Mouse (Mus musculus): Measurements from ENCODE around the gene Wdr34. TPM values are rescaled to one million over a fixed set of nuclear protein-coding genes. Genes with fewer than 3 reads are reported as not detected.

Wdr34 gene
- polyA plus RNA-seq, 1 experiment from 2014 or later: 85.9 TPM

DNA sequence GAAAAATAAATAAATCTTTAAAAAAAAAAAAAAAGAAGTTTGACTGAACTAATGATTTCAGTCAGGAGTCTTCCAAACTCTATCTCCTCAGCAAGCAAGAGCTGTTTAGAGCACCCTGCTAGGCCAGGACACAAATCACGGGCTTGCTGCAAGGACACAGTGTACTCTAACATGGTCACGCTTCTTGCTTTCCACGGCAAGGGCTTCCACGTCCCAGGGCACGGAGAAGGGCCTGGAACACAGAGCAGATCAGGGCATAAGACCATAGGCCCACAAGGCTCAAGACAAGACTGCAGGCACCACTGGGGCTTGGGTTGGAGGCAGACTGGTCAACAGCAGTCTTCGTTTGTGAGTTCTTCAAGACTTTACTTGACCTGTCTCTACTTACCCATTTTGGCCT lies 1.6 kb downstream of the Wdr34 start:
- no peak for ATAC-seq
- H3K4me3 ChIP-seq (ENCODE audit: low read depth, low read length): no peak overlapping the region
- no peak overlapping the region for H3K4me2 ChIP-seq (ENCODE audit: low read length)
- H3K9me3 ChIP-seq (replicated peaks; ENCODE audit: control insufficient read depth, low read length, poor library complexity, severe bottlenecking): no peaks in the 10 kb centered on the region
- 94% methylated on average over 6 of the region's 6 CpGs for WGBS
- no peak overlapping the region for H3K9ac ChIP-seq (ENCODE audit: low read depth, low read length)
- H3K4me1 ChIP-seq (ENCODE audit: control insufficient read depth, insufficient read depth, low read length): peaks cover 13% of the 10 kb centered on the region
- H3K27ac ChIP-seq (ENCODE audit: low read length): no peak overlapping the region
- H3K36me3 ChIP-seq (ENCODE audit: control insufficient read depth, insufficient read depth, low read length): no peaks in the 10 kb centered on the region
- H3K27me3 ChIP-seq (ENCODE audit: control insufficient read depth, insufficient read depth, low read depth, low read length): no peaks in the 10 kb centered on the region

DNA sequence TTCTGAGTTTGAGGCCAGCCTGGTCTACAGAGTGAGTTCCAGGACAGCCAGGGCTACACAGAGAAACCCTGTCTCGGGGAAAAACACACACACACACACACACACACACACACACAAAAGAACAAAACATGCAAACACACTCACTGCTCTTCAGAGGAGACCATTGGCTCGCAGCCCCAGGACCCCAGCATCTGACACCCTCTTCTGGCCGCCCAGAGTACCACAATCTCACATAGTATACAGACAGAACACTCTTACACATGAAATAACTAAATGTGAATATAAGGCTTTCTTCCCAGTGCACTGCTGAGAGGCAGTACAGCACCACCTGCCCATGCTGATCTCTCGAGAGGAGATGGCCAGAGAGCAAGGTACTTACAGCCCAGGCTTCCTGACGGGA lies 4.1 kb downstream of the Wdr34 start:
- H3K36me3 ChIP-seq (ENCODE audit: control insufficient read depth, insufficient read depth, low read length): no peaks in the 10 kb centered on the region
- no peak overlapping the region for H3K4me2 ChIP-seq (ENCODE audit: low read length)
- no peak overlapping the region for H3K27ac ChIP-seq (ENCODE audit: low read length)
- ATAC-seq: no peak
- 80% methylated on average over 5 of the region's 5 CpGs for WGBS
- H3K4me3 ChIP-seq (ENCODE audit: low read depth, low read length): no peak overlapping the region
- no peaks in the 10 kb centered on the region for H3K27me3 ChIP-seq (ENCODE audit: control insufficient read depth, insufficient read depth, low read depth, low read length)
- peaks cover 13% of the 10 kb centered on the region for H3K4me1 ChIP-seq (ENCODE audit: control insufficient read depth, insufficient read depth, low read length)
- no peaks in the 10 kb centered on the region for H3K9me3 ChIP-seq (replicated peaks; ENCODE audit: control insufficient read depth, low read length, poor library complexity, severe bottlenecking)
- H3K9ac ChIP-seq (ENCODE audit: low read depth, low read length): no peak overlapping the region

DNA sequence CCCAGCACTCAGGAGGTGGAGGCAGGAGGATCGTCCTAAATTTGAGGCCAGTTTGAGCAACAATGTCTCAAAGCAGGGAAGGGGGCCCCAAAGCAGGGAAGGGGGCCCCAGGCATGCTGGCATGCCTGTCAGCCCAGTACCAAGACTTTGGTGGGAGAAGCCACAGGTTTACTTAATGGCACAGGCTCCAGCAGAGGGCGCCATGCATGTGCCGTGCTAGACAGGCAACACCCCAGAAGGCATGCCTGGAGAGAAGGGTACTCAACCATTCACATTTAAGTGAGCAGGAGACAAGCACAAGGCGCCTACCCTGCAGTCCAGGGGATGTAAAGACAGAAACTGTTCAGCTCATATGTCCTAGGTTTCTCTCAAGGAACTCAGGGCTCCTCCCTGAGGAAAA lies 6.2 kb downstream of the Wdr34 start:
- no peak overlapping the region for H3K27ac ChIP-seq (ENCODE audit: low read length)
- 3% methylated on average over 4 of the region's 4 CpGs for WGBS
- no peaks in the 10 kb centered on the region for H3K9me3 ChIP-seq (replicated peaks; ENCODE audit: control insufficient read depth, low read length, poor library complexity, severe bottlenecking)
- H3K4me2 ChIP-seq (ENCODE audit: low read length): no peak overlapping the region
- no peak overlapping the region for H3K4me3 ChIP-seq (ENCODE audit: low read depth, low read length)
- 0 out of 2 replicates have a peak, but pooled peaks cover under 1% of the 10 kb centered on the region for H3K36me3 ChIP-seq (ENCODE audit: control insufficient read depth, insufficient read depth, low read length)
- H3K4me1 ChIP-seq (ENCODE audit: control insufficient read depth, insufficient read depth, low read length): peaks cover 3% of the 10 kb centered on the region
- H3K9ac ChIP-seq (ENCODE audit: low read depth, low read length): no peak overlapping the region
- ATAC-seq: no peak
- H3K27me3 ChIP-seq (ENCODE audit: control insufficient read depth, insufficient read depth, low read depth, low read length): no peaks in the 10 kb centered on the region

DNA sequence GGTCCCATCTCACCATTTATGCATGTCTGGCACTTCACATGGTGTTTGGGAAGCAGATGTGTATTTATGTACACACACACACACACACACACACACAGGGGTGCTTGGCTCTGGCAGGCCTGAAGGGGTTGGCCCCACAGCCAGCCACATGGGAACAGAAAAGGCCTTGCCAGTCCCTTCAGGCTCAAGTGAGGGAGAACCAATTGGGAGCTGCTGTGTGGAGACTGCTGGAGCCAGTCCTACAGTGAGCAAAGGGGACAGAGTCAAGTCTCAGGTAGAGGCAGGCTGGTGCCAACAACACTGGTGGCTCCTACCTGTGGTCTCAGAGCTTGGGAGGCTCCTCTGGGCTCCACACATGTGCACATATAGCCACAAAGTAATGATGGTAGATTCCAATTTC lies 9.0 kb downstream of the Wdr34 start:
- Histone ChIP-seq H3K4me2 (ENCODE audit: low read length) (no peak overlapping the region), H3K27ac (ENCODE audit: low read length) (no peak overlapping the region), H3K4me1 (ENCODE audit: control insufficient read depth, insufficient read depth, low read length) (no peaks in the 10 kb centered on the region), H3K9ac (ENCODE audit: low read depth, low read length) (no peak overlapping the region), H3K4me3 (ENCODE audit: low read depth, low read length) (no peak overlapping the region), H3K36me3 (ENCODE audit: control insufficient read depth, insufficient read depth, low read length) (0 out of 2 replicates have a peak, but pooled peaks cover 3% of the 10 kb centered on the region), H3K9me3 (replicated peaks; ENCODE audit: control insufficient read depth, low read length, poor library complexity, severe bottlenecking) (no peaks in the 10 kb centered on the region), H3K27me3 (ENCODE audit: control insufficient read depth, insufficient read depth, low read depth, low read length) (no peaks in the 10 kb centered on the region)
- no peak for ATAC-seq

DNA sequence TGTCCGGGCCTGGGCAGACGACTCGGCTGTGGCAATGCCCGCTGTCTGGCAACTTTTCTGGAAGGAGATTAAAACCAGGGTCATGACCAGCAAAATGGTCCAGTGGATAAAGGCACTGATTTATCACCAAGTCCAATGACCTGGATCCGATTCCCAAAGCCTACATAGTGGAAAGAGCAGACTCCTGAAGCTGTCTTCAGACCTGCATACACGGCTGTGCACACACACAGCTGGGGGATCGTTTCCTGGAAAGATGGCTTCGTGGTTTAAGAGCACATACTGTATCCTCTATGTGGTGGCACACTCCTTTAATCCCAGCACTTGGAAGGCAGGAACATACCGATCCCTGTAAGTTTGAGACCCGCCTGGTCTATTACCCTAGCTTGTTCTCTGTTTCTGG lies 10.3 kb downstream of the Wdr34 start:
- no peak overlapping the region for H3K27ac ChIP-seq (ENCODE audit: low read length)
- no peaks in the 10 kb centered on the region for H3K4me1 ChIP-seq (ENCODE audit: control insufficient read depth, insufficient read depth, low read length)
- 95% methylated on average over 10 of the region's 10 CpGs for WGBS
- H3K9me3 ChIP-seq (replicated peaks; ENCODE audit: control insufficient read depth, low read length, poor library complexity, severe bottlenecking): no peaks in the 10 kb centered on the region
- no peak for ATAC-seq
- H3K27me3 ChIP-seq (ENCODE audit: control insufficient read depth, insufficient read depth, low read depth, low read length): no peaks in the 10 kb centered on the region
- H3K9ac ChIP-seq (ENCODE audit: low read depth, low read length): no peak overlapping the region
- H3K4me2 ChIP-seq (ENCODE audit: low read length): no peak overlapping the region
- 0 out of 2 replicates have a peak, but pooled peaks cover 3% of the 10 kb centered on the region for H3K36me3 ChIP-seq (ENCODE audit: control insufficient read depth, insufficient read depth, low read length)
- H3K4me3 ChIP-seq (ENCODE audit: low read depth, low read length): no peak overlapping the region

DNA sequence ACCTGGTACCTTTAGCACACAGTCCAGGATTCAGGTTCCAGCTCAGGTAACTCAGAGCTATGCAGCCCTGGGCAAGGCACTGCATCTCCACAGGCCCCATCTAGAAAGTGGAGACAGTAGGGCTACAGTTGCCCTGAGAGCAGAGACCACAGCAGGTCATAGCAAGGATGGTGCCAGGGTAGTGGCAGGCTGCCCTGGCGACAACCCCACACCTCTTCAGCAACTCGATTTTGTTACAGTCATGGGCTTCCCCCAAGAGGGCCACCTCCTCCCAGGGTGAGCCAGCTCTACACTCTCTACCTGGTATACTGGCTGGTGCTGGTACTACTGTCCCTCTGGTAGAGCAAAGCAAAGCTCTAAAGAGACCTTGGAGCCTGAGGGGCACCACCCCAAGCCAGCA lies 10.9 kb downstream of the Wdr34 start:
- no peak for ATAC-seq
- peaks cover 4% of the 10 kb centered on the region; the same call in 1 of the 2 replicates for H3K36me3 ChIP-seq (ENCODE audit: control insufficient read depth, insufficient read depth, low read length)
- 87% methylated on average over 2 of the region's 2 CpGs for WGBS
- H3K9me3 ChIP-seq (replicated peaks; ENCODE audit: control insufficient read depth, low read length, poor library complexity, severe bottlenecking): no peaks in the 10 kb centered on the region
- H3K9ac ChIP-seq (ENCODE audit: low read depth, low read length): no peak overlapping the region
- no peak overlapping the region for H3K4me2 ChIP-seq (ENCODE audit: low read length)
- H3K27me3 ChIP-seq (ENCODE audit: control insufficient read depth, insufficient read depth, low read depth, low read length): no peaks in the 10 kb centered on the region
- H3K27ac ChIP-seq (ENCODE audit: low read length): no peak overlapping the region
- no peak overlapping the region for H3K4me3 ChIP-seq (ENCODE audit: low read depth, low read length)
- H3K4me1 ChIP-seq (ENCODE audit: control insufficient read depth, insufficient read depth, low read length): no peaks in the 10 kb centered on the region

DNA sequence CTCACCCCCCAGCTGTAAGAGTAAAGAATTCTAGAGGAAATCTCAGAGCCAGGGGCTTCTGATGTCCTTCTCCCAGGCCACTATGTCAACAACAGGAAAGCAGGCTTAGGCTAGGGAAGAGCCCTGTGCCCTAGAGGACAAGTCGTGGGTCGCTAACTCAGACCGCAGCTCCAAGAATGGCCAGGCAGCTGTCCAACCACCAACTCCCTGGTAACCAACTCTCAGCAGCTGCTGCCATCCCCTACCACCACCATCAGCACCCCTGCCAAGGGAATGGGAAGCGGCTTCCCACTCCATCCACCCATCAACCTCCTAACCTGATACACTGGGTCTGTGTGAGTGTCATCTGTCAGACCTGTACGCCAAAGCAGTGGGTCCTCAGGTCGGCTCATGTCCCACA lies 15.7 kb downstream of the Wdr34 start:
- Histone ChIP-seq H3K4me3 (ENCODE audit: low read depth, low read length) (no peak overlapping the region), H3K9me3 (replicated peaks; ENCODE audit: control insufficient read depth, low read length, poor library complexity, severe bottlenecking) (no peaks in the 10 kb centered on the region), H3K36me3 (ENCODE audit: control insufficient read depth, insufficient read depth, low read length) (peaks cover 40% of the 10 kb centered on the region), H3K27ac (ENCODE audit: low read length) (no peak overlapping the region), H3K27me3 (ENCODE audit: control insufficient read depth, insufficient read depth, low read depth, low read length) (no peaks in the 10 kb centered on the region), H3K4me1 (ENCODE audit: control insufficient read depth, insufficient read depth, low read length) (no peaks in the 10 kb centered on the region), H3K9ac (ENCODE audit: low read depth, low read length) (no peak overlapping the region), H3K4me2 (ENCODE audit: low read length) (no peak overlapping the region)
- no peak for ATAC-seq
- 67% methylated on average over 6 of the region's 6 CpGs for WGBS

DNA sequence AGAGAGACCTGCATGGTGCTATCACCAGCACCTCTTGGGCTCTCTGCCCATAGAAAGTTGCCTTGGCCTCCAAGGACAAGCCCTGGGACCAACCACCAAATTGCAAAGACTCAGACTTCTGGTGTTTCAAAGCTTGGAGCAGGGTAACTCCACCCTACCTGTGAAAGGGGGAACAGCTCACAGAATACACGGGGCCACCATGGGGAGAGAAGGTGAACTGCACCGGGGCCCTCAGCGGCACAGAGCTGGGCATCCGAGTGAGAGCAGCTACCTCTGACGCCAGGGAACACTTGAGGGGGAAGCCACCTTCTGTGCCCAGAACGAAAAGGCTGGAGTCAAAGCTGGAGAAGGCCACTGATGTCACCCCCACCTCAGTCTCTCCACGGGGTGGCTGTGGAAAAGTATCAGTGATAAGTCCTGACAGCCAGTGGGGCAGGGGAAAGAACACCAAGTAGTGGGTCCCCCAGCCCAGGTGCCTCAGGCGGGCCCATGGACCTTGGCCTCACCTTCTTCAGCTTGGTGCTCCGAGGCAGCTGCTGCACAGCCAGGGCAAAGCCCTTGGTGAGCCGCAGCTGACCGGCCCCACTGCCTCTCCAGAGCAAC lies 16.3 kb downstream of the Wdr34 start:
- 62% methylated on average over 11 of the region's 11 CpGs for WGBS
- ATAC-seq: 0 out of 2 replicates have a peak, but pooled peaks have one; percentile 51
- Histone ChIP-seq H3K4me1 (ENCODE audit: control insufficient read depth, insufficient read depth, low read length) (no peaks in the 10 kb centered on the region), H3K9me3 (replicated peaks; ENCODE audit: control insufficient read depth, low read length, poor library complexity, severe bottlenecking) (no peaks in the 10 kb centered on the region), H3K27me3 (ENCODE audit: control insufficient read depth, insufficient read depth, low read depth, low read length) (no peaks in the 10 kb centered on the region), H3K4me3 (ENCODE audit: low read depth, low read length) (no peak overlapping the region), H3K36me3 (ENCODE audit: control insufficient read depth, insufficient read depth, low read length) (peaks cover 45% of the 10 kb centered on the region), H3K9ac (ENCODE audit: low read depth, low read length) (no peak overlapping the region), H3K27ac (ENCODE audit: low read length) (no peak overlapping the region), H3K4me2 (ENCODE audit: low read length) (no peak overlapping the region)

DNA sequence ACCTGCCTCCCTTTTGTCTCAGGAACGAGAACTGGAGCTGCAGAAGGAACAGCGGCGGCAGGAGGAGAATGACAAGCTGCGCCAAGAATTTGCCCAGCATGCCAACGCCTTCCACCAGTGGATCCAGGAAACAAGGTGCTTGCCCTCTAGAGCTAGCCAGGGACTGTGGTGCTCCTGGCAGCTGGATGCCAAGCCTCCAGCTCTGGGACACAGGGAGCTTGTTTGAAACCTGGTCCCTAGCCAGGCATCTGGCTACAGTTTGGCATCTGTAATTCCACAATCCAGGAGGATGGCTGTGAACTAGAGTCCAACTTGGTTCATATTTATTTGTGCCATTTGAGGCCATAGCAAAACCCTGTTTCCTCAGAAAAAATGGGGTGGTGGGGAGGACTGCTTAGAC lies 21.7 kb downstream of the Wdr34 start:
- no peak for ATAC-seq
- H3K9ac ChIP-seq (ENCODE audit: low read depth, low read length): no peak overlapping the region
- 90% methylated on average over 5 of the region's 5 CpGs for whole genome bisulfite sequencing
- H3K27me3 ChIP-seq (ENCODE audit: control insufficient read depth, insufficient read depth, low read depth, low read length): no peaks in the 10 kb centered on the region
- no peaks in the 10 kb centered on the region for H3K4me1 ChIP-seq (ENCODE audit: control insufficient read depth, insufficient read depth, low read length)
- H3K9me3 ChIP-seq (replicated peaks; ENCODE audit: control insufficient read depth, low read length, poor library complexity, severe bottlenecking): no peaks in the 10 kb centered on the region
- H3K4me3 ChIP-seq (ENCODE audit: low read depth, low read length): no peak overlapping the region
- H3K36me3 ChIP-seq (ENCODE audit: control insufficient read depth, insufficient read depth, low read length): peaks cover 84% of the 10 kb centered on the region
- H3K27ac ChIP-seq (ENCODE audit: low read length): no peak overlapping the region
- no peak overlapping the region for H3K4me2 ChIP-seq (ENCODE audit: low read length)
